In the genomic region with DNA sequence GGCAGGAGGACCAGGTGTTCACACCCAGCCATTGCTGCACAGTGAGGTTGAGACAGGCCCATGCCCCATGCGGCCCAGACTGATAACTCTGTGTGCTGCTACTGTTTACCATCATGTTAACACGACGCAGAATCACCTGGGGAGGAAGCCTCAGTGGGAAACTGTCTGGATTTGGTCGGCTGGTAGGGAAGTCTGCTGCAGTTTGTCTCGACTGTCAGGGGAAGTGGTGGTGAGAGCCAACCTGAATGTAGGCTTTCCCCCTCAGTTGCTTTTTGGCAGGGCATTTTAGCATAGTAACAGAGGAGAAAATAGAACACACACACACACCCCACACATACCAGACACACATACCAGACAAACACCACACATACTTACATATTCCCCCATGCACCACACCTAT, we compare ENCODE assay signal across 23 mouse cellular contexts. TPM values are rescaled to one million over a fixed set of nuclear protein-coding genes. Genes with fewer than 3 reads are reported as not detected.
"Had no signal": no experiment of that assay in that cellular context is flagged by ENCODE, and none has a peak within 500 bp of the region (broad histone marks: within the 10 kb centered on the region; RNA-seq: fewer than 3 reads in every experiment).

No protein-coding gene starts in this region.

- ATAC-seq: midbrain, embryonic 16.5 days had no signal

- H3K27ac ChIP-seq: midbrain, embryonic 10.5 days; midbrain, embryonic 12.5 days; neural tube, embryonic 13.5 days; neural tube, embryonic 15.5 days had no signal

- DNase-seq: lung, embryonic 14.5 days; lung, postnatal 10 days; lung, postnatal 4 days; midbrain, embryonic 14.5 days; retina, postnatal 1 day; right cerebral cortex, adult 18-20 months; right cerebral cortex, postnatal 25 days; right cerebral cortex, postnatal 4 days; spleen, adult 18-20 months; thymus, adult 18-20 months; thymus, postnatal 14 days; thymus, postnatal 4 days had no signal

- H3K9me3 ChIP-seq: midbrain, embryonic 10.5 days; midbrain, embryonic 12.5 days; neural tube, embryonic 13.5 days; neural tube, embryonic 15.5 days had no signal

- H3K27me3 ChIP-seq: midbrain, embryonic 12.5 days; neural tube, embryonic 13.5 days; neural tube, embryonic 15.5 days had no signal

- H3K36me3 ChIP-seq: midbrain, embryonic 10.5 days; midbrain, embryonic 12.5 days; neural tube, embryonic 13.5 days; neural tube, embryonic 15.5 days had no signal

- H3K4me2 ChIP-seq: lung, embryonic 14.5 days; midbrain, embryonic 12.5 days; neural tube, embryonic 13.5 days; neural tube, embryonic 15.5 days had no signal

- H3K9ac ChIP-seq: lung, embryonic 14.5 days; midbrain, embryonic 12.5 days; neural tube, embryonic 13.5 days; neural tube, embryonic 15.5 days had no signal

- H3K4me3 ChIP-seq: midbrain, embryonic 10.5 days; midbrain, embryonic 12.5 days; myocyte; neural tube, embryonic 13.5 days; neural tube, embryonic 15.5 days had no signal

- H3K4me1 ChIP-seq: midbrain, embryonic 10.5 days; midbrain, embryonic 12.5 days; neural tube, embryonic 13.5 days; neural tube, embryonic 15.5 days had no signal

RNA-seq across cellular contexts. Expression of a gene that starts 12.7 kb away (rescaled TPM):
- polyA plus RNA-seq: lung, embryonic 14.5 days; lung, embryonic 16.5 days; midbrain, embryonic 10.5 days; midbrain, embryonic 12.5 days; midbrain, embryonic 14.5 days; midbrain, embryonic 16.5 days; myocyte; neural tube, embryonic 11.5 days; neural tube, embryonic 13.5 days; neural tube, embryonic 15.5 days; stomach, embryonic 14.5 days; thymus, postnatal 0 days; urinary bladder, adult 2 months had no signal
